Mouse (Mus musculus): ENCODE measurements around the gene Gm45213. TPM values are rescaled to one million over a fixed set of nuclear protein-coding genes. Genes with fewer than 3 reads are reported as not detected.
A peak's percentile ranks its signal among the peaks of the same experiment; 100 is the strongest.

Gene Gm45213
- total RNA-seq, 2 experiments from 2014 or later, result not detected

- no peak for ATAC-seq (replicated peaks; ENCODE audit: poor library complexity)
These were observed 5.2 kb downstream of the Gm45213 start for GRCm38 (mm10) chr7:66048446-66049230.

GRCm38 (mm10) chr7:66053946-66054483, 10.6 kb downstream of the Gm45213 start:
- no peak for ATAC-seq (replicated peaks; ENCODE audit: poor library complexity)

GRCm38 (mm10) chr7:66055356-66055755, 12.0 kb downstream of the Gm45213 start:
- peak; percentile 46; the same call in 1 of the 2 replicates for ATAC-seq (replicated peaks; ENCODE audit: poor library complexity)

GRCm38 (mm10) chr7:66058703-66059102, 15.3 kb downstream of the Gm45213 start, which contains the start of gene Snrpa1:
Gene Snrpa1, plus strand, starts transcription at chr7:66059003.
- ATAC-seq (replicated peaks; ENCODE audit: poor library complexity), result no peak

GRCm38 (mm10) chr7:66060066-66060956, 16.9 kb downstream of the Gm45213 start:
- peak; percentile 97 for ATAC-seq (replicated peaks; ENCODE audit: poor library complexity)

- no peak for ATAC-seq (replicated peaks; ENCODE audit: poor library complexity)
These were observed 17.7 kb downstream of the Gm45213 start for GRCm38 (mm10) chr7:66061057-66061456.

GRCm38 (mm10) chr7:66076411-66076810, 33.0 kb downstream of the Gm45213 start:
- ATAC-seq (replicated peaks; ENCODE audit: poor library complexity), result no peak

GRCm38 (mm10) chr7:66079364-66080230, 36.2 kb downstream of the Gm45213 start, which contains the start of gene Selenos:
Gene Selenos, plus strand, starts transcription at chr7:66079649.
- peak; percentile 96 for ATAC-seq (replicated peaks; ENCODE audit: poor library complexity)

DNA sequence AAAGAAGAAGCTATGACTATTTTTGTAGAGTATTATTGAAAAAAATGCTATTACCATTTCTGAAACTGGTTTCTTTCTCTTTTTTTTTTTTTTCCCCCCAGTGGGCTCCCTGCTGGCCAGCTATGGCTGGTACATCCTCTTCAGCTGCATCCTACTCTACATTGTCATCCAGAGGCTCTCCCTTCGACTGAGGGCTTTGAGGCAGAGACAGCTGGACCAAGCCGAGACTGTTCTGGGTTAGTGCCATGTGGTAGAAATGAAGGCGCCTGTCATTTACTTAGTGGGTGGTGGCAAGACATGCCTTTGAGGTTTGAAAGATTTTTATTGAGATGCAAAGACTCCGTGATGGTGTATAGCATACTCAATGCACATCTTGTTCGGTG, 36.8 kb downstream of the Gm45213 start:
- ATAC-seq (replicated peaks; ENCODE audit: poor library complexity), result peak; percentile 30; the same call in 1 of the 2 replicates

DNA sequence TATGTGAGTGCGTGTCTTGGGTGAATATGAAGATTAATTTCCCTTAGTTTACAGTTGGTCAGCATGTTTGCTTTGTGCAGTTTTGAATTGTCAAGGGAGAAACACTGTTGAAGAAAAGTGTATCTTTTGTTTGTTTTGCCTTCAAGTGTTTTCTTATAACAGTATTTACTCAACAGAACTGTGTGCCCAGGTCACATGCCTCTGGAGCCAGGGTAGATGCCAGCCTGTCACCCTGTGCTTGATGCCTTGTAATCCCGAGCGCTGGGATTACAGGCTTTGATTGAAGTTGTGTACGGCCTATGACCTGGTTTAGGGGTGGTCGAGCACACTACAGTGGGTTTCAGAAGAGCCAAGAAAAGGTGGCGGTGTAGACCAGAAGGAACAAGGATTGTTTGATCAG, 40.4 kb downstream of the Gm45213 start:
- ATAC-seq (replicated peaks; ENCODE audit: poor library complexity), result no peak

DNA sequence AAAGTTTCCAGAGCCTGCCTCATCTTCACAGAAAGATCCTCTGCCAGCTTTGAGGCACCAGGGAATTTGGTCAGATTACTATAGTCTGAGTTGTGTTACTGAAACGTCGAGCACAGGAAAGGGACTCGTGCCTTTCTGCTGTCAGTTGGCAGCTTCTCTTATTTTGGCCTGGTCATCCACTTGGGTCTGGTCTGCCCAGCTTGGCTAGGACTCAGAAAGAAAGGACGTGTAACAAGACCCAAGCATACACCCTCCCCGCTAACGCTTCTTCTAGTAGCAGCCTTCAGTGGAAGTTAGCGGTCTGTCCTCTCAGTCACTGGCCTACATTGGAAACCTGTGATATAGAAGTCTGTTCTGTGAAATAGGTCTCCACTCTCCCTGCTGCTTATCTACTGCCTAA, 41.1 kb downstream of the Gm45213 start:
- no peak for ATAC-seq (replicated peaks; ENCODE audit: poor library complexity)

DNA sequence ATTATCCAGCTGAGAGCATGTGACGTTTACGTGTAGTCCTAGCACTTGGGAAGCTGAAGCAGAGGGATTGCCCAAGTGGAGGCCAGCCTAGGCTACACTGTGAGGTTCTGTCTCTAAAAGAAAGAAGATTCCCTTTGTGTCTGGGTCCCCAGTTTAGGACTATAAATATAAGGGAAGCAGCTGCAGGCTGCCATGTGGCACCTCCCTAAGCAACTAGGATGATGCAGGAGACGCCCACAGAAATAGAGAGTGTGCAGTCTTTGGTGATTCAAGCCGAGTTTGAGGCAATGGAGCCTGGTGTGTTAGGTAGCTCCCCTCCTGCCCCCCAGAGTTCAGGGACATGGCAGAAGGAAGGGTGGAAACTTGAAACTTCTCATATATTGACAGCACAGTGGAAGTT, 44.2 kb downstream of the Gm45213 start:
- no peak for ATAC-seq (replicated peaks; ENCODE audit: poor library complexity)

DNA sequence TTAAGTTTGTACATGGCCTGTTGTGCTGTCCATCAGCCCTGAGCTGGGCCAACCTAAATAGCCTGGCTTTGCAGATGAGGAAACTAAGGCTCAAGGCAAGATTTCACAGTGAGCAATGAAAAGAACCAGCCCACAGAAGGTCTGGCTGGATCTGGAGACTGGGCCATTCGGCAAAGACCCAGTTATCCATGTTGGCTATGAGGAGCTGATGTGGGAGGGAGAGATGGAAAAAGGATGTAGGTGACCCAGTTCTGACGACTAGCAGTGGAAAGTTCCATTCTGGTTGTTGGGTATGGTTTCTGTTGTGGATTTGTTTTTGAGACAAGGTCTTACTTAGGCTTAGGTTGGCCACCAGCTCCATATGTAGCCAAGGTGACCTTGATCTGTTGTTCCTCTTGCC, 44.7 kb downstream of the Gm45213 start:
- no peak for ATAC-seq (replicated peaks; ENCODE audit: poor library complexity)

DNA sequence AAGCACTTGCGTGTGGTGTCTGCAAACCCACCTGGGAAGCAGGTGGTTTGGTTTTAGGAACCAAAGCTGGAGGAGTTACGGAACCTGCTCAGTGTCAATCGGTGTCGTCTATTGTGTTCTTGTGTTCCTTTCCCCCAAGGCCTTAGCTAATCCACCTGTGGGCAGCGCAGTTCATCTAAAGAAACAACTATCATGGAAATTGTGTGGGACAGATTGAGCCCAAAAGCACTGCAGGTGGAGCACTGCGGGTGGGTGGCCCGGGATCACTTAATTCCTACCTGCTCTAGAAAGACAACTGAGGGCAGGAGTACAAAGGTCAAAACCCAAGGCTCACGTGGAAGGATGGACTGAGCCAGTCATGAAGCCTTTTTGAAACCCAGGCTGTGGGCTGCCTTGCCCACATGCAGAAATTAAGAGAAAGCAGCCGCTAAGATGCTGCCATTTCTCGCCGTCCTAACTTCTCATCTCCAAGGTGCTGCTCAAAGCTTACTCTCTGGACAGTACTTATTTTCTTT, 47.3 kb downstream of the Gm45213 start:
- no peak for ATAC-seq (replicated peaks; ENCODE audit: poor library complexity)

- no peak for ATAC-seq (replicated peaks; ENCODE audit: poor library complexity)
These were observed 48.2 kb downstream of the Gm45213 start for GRCm38 (mm10) chr7:66091553-66091952.

- ATAC-seq (replicated peaks; ENCODE audit: poor library complexity), result no peak
These were observed 49.3 kb downstream of the Gm45213 start for GRCm38 (mm10) chr7:66092656-66093055.

DNA sequence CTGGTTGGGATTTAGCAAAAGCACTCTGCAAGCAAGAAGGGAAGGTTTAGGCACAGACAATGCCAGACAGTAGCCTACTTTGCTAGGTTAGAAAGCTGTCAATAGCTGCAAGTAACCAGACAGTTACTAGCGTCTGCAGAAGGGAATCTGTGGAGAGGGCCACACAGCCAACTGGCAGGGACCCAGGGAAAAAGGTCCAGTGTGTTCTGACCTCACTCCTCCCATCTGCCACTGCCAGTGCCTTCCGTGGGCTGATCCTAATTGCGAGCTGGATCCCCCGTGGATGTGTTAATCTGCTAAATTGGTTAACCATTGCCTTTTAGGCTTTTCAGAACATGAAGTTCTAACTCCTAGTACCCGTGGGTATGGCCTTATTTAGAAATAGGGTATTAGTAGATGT, 50.7 kb downstream of the Gm45213 start:
- ATAC-seq (replicated peaks; ENCODE audit: poor library complexity), result no peak

GRCm38 (mm10) chr7:66098803-66099202, 55.4 kb downstream of the Gm45213 start:
- ATAC-seq (replicated peaks; ENCODE audit: poor library complexity), result no peak

DNA sequence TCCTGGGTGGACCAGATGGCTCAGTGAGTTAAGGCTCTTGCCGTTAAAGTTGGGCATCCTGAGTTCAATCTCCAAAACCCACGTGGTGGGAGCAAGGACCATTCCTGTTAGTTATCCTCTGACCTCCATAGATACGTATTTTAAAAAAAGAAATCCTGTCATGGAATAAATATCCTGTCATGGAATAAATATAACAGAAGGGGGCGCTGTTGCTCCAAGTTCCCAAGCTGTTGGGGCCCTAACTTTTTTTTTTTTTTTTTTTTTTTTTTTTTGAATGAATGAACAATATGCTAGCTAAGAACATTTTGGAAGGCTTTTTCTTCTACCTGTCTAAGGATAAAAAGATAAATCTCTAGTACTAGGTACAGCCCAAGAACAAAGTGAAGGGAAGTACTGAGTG, 58.5 kb downstream of the Gm45213 start:
- ATAC-seq (replicated peaks; ENCODE audit: poor library complexity), result peak; percentile 64

GRCm38 (mm10) chr7:66104531-66104930, 61.1 kb downstream of the Gm45213 start:
- ATAC-seq (replicated peaks; ENCODE audit: poor library complexity), result no peak
